Comparison of ENCODE assay signal across 1 mouse cellular context in the genomic region with DNA sequence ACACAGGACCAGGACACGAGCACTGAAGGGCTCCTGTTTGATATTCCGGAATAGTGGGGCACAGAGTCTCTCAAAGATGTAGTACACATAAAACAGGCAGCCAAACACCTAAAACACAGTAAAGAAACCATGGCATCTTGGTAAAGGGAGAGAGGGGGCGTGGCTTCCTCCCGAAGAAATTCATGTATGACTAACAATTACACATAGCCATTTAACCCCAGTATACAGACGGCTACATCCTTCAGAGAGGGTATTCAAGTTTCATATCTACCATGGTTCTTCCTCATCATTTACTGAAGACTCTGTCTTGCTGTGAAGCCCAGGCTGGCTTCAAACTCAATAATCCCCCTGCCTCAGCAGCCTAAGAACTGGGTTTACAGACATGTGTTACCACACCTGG.
TF ChIP-seq lines count a peak whose summit lies in the region.

No protein-coding gene starts in this region.

TF ChIP-seq in CH12.LX, 34 proteins besides CTCF, POLR2A, EP300 and RAD21 (continued from another document):
- no peak for TF ChIP-seq POLR2AphosphoS2 (IDR thresholded peaks at IDR 0.05; ENCODE audit: low read depth, low read length)
